Mouse (Mus musculus) lung, adult 2 months (tissue): ENCODE measurements around the gene Ghr.

Source experiments
- CTCF ChIP-seq: fragments of 200-500 bp; IDR thresholded peaks from 2 replicates; pipeline ENCODE4 v1.5.1; 2011; ENCODE audit warnings: mild to moderate bottlenecking, low read length, control low read depth; ENCODE audit not compliant: insufficient read depth
- POLR2A ChIP-seq: fragments of 200-500 bp; IDR thresholded peaks from 2 replicates; pipeline ENCODE4 v1.6.1; 2011; ENCODE audit warnings: low read depth, mild to moderate bottlenecking, control low read depth, low read length, borderline replicate concordance; ENCODE audit errors: extremely low read depth

DNA sequence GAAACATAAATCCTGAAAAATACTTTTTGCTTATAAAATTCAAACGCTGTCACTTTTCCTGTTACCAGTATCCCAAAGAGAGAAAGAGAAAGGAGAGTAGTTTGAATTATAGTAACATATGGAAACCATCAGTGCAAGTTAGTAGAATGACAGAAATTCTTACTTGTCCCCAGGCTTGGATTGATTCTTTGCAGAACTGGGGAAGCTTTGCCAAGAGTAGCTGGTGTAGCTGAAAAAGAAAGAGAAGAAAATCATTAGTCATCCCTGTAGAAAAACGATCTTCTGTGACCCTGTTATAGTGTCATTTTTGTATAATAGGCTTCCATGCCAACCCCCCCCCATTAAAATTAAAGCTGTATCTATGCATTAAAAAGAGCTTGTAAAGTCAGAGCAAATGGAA, 194.8 kb downstream of the Ghr start:
- TF ChIP-seq POLR2A (no peak), CTCF (no peak)
